Mouse (Mus musculus) 416B (cell line): ENCODE data around the gene Crlf1.

Source experiments
- DNase-seq: peaks from one replicate; pipeline ENCODE4 v3.0.0; 2011; ENCODE audit warnings: low read depth

The Crlf1 gene

GRCm38 (mm10) chr8:70522592-70523403 is 29.8 kb downstream of the Crlf1 start:
- DNase-seq = peak; percentile 98

GRCm38 (mm10) chr8:70527111-70527511 is 34.2 kb downstream of the Crlf1 start:
- no peak for DNase-seq

DNA sequence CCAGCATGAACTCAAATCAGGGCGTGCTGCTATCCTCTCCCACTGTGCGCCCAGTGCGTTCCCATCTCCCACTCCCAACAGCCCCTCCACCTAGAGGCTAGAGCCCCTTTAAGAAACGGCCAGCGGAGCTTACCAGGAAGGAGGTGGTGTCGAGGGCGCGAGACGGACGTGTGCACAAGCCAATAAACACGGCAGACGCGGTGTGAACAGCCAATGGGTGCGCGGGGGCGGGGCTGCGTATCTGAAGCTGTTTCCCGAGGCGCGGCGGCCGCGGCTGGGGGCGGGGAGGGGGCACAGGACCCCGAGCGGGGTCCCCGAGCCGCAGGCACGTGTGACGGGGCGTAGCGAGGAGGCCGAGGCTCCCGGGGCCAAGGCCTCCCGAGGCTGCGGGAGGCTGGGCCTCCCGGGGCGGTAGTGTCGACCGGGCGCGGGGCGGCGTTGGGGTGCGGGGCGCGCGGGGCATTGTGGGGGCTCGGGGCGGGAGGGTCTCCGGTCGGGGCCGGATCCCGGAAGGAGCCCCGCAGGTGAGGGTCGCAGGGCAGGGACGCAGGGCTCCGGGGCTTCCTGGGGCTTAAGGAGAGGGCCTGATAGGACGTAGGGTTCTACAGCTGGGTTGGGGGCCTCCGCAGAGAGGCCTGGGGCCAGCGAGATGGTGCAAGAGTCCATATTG is 34.7 kb downstream of the Crlf1 start, which contains the start of the genes Fkbp8 and Kxd1:
Fkbp8 (plus strand) TSS at position 213 of the 670 bp plus-strand sequence.
Kxd1 (minus strand) TSS at position 445 of the 670 bp plus-strand sequence.
- DNase-seq = peak; percentile 97

DNA sequence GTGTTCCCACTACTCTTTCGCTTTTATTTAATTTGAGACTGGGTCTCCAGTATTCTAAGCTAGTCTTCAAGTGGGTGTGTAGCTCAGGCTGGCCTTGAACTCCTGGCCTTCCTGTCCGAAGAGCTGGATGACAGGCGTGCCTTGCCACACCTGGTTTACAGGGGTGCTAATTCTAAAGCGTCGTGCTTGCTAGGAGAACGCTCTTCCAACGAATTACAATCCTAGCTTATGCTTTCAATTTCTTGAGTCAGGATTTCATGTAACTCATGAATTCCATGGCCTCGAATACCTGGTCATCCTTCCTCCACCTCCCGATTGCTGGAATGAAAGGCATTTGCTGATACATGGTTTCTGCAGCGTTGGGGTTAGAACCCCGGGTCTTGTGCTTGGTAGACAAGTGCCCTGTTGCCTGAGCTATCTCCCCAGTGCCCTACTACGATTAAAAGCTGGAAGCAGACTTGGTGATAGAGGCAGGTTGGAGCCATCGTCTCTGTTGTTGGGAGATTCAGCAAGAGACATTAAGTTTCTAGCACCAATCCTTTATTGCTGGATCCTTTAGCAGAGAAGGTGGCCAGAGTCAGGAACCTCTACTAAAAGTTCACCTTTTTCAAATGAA is 35.3 kb downstream of the Crlf1 start:
- no peak for DNase-seq

DNA sequence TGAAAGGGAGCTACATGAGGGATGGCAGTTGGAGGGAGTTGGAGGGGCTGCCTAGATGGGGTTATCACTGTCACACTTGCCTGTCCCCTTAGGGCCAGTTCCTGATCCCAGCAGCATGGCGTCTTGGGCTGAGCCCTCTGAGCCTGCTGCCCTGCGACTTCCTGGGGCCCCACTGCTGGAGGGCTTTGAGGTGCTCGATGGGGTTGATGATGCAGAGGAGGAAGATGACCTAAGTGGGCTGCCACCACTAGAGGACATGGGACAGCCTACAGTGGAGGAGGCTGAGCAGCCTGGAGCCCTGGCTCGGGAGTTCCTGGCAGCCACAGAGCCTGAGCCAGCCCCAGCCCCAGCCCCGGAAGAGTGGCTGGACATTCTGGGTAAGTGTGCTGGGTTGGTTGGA is 36.3 kb downstream of the Crlf1 start:
- peak; percentile 65 for DNase-seq

GRCm38 (mm10) chr8:70529741-70530161 is 36.8 kb downstream of the Crlf1 start:
- peak; percentile 66 for DNase-seq

GRCm38 (mm10) chr8:70530314-70530713 is 37.4 kb downstream of the Crlf1 start:
- DNase-seq = no peak

DNA sequence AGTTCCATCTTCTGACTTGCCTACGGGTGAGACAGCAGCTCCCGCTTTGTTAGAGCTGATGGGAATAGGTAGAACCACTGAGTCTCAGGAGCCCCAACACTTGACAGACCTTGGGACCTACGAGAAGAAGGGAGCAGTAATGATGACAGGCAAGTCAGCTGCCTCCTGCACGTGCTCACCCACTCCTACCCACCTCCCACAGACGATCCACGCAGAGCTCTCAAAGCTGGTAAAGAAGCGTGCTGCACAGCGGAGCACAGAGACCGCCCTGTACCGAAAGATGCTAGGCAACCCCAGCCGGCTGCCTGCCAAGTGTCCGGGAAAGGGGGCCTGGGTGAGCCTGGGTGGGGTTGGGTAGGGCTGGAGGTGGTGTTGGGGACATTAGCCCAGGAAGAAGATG is 41.3 kb downstream of the Crlf1 start:
- no peak for DNase-seq

DNA sequence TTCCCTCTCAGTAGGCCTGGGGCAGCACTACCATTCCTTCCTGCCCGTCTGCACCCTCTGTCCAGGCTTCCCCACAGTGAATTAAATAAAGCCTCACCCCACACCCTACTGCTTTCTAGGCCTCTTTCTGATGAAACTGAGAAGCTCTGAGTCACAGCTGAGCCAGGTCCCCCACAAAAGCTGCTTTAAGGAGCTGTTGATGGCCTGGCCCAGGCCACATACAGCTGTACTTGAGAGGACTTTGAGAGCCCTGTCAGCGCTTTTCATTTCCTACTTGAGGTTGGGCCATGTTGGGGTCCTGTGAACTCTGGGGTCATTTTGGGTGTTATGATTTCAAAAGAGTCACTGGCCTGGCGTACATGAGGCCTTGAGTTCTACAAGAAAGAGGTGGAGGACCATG is 42.3 kb downstream of the Crlf1 start:
- no peak for DNase-seq

GRCm38 (mm10) chr8:70535701-70536100 is 42.7 kb downstream of the Crlf1 start:
- DNase-seq = no peak

DNA sequence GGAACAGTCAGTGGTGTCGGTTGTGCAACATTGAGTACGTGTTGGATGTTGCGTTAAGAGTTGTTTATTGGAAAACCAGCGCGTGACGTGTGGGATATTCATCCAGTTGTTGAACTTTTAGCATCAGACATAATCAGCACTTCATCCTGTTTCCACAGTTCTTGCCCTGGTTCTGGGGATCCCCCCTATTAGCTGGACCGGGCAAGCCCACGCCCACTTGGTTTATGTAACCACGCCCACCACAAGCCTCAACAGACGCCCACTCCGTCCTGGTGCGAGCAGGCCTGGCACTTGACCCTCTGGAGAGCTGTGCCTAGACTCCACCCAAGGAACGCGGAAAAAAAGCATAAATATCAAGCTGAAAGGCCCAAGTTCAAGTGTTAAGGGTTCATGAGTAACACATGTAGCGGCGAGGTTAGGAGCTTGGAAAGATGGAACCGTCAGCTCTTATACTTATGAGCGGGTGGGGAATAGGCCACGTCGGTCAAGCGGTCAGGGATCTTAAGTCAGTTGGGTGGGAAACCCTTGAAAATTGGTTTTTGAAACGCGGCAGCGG is 45.1 kb downstream of the Crlf1 start:
- peak; percentile 83 for DNase-seq

GRCm38 (mm10) chr8:70538633-70539076 is 45.7 kb downstream of the Crlf1 start:
- peak; percentile 99 for DNase-seq

DNA sequence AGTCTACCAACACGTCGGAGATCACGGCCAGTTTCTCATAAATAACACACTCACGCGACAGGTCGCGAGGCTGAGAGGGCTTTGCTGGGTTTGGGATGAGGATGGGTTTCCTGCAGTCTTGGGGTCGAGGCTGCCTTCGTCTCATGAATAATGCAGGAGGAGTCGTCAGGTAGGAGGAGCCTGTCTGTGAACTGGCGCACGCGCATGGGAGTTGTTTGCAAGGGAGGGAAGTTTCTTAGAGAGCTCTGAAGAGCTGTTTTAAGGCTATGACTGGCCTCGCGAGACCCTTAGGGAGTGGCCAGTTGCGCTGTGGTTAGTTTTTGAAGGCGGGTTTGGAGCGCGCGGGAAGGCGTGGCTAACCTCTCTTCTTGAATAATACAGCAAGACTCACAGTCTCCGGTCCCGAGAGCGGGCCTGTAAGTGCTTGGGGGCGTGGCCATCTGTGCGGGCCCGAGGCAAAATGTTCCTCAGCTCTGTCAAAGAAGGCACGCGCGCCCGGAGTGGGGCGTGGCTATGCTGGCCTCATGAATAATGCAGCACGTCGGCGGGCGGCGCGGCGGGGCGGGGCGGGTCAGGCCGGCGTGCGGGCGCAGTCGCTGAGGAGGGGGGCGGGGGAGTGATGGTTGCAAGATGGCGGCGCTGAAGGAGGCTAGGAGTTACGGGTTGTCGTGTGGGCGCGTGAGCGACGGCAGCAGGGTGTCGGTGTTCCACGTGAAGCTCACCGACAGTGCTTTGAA is 46.3 kb downstream of the Crlf1 start, which contains the start of gene Ell:
Ell (plus strand) TSS at position 381 of the 737 bp plus-strand sequence.
- DNase-seq = peak; percentile 100

DNA sequence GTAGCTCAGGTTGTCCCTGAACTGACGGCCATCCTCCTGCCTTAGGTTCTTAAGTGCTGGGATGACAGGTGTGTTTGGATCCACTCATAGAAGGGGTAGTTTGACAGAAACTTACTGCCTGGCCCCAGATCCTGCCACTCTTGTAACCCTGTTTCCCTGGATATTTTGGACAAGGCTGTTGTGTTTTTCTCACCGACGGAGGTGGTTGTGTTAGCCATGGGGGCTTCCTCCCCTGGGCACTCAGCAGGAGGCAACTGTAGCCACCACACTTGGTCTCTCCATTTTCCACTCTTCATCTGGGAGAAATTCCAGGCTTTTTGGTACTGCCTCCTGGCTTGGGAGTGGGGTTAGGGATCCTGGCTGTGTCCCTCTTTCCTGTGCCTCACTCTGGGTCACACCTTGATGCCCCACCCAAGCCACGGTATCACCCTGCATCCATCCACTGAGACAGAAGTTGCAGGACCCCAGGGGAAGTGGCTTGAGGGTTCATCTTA is 47.1 kb downstream of the Crlf1 start:
- no peak for DNase-seq

- no peak for DNase-seq
Observed at GRCm38 (mm10) chr8:70540507-70541071, 47.6 kb downstream of the Crlf1 start.

- DNase-seq = no peak
Observed at GRCm38 (mm10) chr8:70541081-70541480, 48.1 kb downstream of the Crlf1 start.

DNA sequence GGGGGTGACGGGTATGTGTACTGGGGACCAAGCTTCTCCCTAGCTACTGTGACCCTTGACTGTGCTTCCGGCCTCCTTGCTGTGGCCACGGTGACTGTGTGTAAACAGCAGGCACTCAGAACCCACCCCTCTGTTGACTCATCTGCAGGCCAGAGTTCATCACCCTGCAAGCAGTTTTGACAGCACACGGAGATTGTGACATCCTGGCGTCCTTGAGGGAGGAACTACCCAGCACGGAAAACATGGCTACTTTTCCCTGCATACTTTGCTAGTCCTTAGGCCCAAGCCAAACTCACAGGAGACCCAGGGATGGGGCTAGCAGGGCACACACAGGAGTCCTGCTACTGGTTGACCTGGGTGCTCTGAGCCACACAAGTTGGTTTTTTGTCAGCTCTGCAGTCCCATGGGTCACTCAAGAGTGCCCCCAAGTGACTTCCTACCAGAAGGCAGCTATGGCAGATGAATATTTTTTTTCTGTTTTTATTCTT is 51.3 kb downstream of the Crlf1 start:
- peak; percentile 96 for DNase-seq

DNA sequence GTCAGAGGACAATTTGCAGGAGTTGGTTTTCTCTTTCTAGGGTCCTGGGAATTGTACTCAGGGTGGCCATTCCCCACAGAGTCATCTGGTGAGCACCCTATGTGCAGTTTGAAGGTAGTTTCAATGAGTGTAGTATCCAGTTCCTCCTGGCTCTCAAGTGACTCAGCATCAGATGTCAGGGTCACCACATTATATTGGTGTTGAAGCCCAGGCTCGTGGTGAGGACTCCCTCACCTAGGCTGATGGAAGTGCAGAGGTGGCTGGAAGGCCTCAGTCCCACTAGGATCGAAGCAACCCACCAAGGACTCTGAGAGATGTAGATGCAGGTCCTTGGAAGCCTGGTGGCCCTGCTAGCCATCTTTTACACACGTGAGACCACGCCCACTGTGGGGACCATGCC is 53.5 kb downstream of the Crlf1 start:
- DNase-seq = peak; percentile 52

DNA sequence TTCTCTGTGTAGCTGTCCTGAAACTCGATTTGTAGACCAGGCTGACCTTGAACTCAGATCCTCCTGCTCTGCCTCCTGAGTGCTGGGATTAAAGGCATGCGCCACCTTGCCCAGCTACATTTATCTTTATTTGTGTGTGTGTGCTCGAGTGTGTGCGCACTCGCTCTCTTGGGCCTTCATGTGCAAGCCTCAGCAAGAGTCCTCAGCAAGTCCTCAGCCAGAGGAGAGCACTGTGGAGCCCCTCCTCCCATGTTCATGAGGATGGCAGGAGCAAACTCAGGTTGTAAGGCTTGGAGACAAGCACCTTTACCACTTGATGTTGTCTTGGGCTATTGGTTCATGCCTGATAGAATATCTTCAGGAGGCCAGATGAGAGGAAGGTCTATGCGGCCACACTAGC is 54.8 kb downstream of the Crlf1 start:
- no peak for DNase-seq

- DNase-seq = peak; percentile 100
Observed at GRCm38 (mm10) chr8:70549412-70550184, 56.6 kb downstream of the Crlf1 start.
